Mouse (Mus musculus): ENCODE results near the gene Prune2.

DNA sequence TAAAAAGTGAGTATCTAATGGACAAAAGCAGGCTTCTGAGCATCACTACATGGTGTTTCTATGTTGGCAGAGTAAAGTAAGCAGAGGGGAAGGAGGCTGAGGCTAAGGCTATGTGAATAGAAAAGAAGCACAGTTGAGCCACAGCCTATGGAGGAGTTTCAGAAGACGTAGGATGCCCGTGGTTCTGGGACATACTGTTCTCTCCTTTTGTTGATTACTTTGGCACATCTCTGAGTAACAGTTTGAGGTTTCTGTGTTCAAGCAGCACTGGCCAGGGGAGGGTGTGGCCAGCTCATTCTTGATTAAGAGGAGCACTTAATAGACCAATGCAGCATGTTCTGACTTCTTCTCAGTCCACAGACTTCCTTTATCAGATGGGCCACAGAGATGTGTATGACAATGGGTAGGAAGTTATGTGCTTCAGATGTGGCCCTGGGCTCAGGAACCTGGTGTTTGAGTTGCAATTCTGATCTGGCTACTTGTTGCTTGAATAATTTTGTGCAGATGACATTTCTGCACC is 7.1 kb upstream of the Prune2 start:
- TF ChIP-seq CTCF (IDR thresholded peaks at IDR 0.05; ENCODE audit: low read depth, low read length) = no peak
- no peak for TF ChIP-seq POLR2AphosphoS5 (IDR thresholded peaks at IDR 0.05; ENCODE audit: insufficient replicate concordance, low read depth, low read length)
- TF ChIP-seq GATA1 (IDR thresholded peaks at IDR 0.05; ENCODE audit: borderline replicate concordance, low read length) = no peak
- TF ChIP-seq TAL1 (conservative IDR thresholded peaks at IDR 0.05; ENCODE audit: low read depth, low read length) = no peak
- no peak for TF ChIP-seq GATA2 (IDR thresholded peaks at IDR 0.05; ENCODE audit: borderline replicate concordance, low read depth, low read length)
